Mouse (Mus musculus) cerebellum, postnatal 10 days (tissue): ENCODE data around the gene L2hgdh.

ENCODE experiments used
- DNase-seq, 2 experiments: peaks; one replicate each; pipeline ENCODE4 v3.0.0; 2021; ENCODE audit warnings: mixed read lengths in 2 of 2

The L2hgdh gene

DNA sequence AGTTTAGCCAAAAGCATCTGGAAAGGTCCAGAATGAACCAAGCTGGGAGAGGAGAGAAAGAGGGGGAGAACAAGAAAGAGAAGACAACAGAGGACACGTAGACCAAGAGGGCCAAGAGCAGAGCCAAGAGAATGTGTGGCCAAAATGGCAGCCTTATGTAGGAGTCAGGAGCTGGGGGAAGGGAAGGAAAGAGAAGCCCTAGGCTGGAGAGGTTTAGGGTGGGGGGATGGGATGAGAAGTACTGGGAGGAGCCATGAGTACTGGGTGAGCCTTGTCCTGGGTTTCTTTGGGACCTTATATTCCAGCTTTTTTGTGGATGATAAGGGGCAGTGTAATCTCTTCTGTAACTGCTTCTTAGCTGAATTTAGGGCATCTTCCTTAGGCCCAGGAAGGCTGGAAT lies 4.6 kb upstream of the L2hgdh start:
- DNase-seq = no peak

DNA sequence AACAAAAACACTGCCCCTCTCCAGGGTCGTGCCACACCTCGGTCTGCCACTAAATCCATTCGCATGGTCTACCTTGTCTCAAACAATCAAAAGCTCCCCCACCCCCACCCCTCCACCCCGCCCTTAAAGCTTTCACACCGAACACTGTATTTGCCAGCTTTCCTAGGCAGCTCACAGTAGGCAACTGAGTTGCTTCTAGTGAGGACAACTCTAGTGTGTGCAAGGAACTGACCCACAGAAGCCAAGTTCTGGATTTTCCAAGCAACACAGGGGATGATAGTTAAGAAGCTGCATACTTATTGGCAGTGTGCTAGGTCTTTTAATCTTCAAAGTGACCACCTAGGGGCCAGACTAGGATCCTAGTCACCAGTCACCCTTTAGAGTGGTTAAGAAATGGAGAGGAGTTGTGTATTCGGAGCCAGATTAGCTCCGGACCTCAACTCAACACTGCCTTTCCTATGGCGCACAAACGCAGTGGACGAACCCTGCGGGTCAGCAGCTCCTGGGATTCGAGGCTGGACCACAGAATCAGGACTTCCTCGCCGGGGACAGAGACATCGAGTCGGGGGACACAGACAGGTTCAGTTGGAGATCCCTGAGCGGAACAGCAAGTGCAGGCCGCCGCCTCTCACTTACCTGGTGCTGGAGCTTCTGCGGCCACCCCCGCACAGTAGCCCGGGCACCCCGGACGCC lies 509 bp downstream of the L2hgdh start:
- DNase-seq = no peak

DNA sequence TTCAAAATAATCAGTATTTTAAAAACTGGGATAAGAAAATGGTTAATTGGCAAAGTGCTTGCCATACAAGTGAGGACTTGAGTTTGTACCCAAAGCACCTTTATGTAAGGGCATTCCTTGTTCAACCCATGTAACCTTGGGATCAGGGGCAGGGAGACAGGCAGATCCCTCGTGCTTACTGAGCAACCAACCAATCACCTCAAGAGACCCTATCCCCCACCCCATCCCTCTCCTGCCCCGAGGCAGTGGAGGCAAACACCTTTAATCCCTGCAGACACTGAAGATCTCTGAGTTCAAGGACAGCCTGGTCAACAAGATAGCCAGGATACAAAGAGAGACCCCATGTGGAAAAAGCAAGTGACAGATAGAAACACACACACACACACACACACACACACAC lies 1.3 kb downstream of the L2hgdh start:
- no peak for DNase-seq

DNA sequence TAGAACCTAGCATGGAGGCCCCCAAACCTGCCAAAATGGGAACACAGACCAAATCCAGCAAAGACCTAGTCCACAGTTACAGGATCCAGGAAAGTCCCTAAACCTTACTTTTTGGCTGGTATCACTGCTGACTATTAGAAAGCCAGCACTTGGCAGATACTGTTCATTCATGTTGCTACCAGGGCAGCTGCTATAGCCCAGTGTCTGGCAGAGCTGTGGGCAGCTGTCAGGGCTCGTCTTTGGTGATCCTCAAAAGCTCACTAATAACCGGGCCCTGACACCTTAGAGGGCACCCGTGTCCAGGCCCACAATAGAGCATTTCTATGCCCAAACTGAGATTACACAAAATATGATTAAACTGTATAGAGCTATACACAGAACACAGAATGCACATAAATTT lies 1.8 kb downstream of the L2hgdh start:
- DNase-seq = peak; percentile 16 to 24

DNA sequence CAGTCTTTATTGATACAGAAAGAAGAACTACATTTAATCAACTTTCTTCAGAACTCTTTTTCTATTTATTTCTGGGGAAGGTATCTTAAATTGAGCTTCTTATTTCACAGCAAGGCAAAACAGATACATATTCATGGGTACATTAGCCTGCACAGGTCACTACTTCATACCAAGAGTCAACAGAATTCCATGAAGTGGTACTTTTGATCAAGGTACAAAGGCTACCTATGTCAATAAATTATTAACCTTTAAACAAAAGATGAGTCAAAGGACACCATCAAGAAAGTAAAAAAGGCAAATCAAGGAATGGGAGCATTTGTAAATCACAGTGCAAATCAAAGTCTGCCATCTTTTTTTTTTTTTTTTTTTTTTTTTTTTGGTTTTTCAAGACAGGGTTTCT lies 11.0 kb downstream of the L2hgdh start:
- DNase-seq = no peak

DNA sequence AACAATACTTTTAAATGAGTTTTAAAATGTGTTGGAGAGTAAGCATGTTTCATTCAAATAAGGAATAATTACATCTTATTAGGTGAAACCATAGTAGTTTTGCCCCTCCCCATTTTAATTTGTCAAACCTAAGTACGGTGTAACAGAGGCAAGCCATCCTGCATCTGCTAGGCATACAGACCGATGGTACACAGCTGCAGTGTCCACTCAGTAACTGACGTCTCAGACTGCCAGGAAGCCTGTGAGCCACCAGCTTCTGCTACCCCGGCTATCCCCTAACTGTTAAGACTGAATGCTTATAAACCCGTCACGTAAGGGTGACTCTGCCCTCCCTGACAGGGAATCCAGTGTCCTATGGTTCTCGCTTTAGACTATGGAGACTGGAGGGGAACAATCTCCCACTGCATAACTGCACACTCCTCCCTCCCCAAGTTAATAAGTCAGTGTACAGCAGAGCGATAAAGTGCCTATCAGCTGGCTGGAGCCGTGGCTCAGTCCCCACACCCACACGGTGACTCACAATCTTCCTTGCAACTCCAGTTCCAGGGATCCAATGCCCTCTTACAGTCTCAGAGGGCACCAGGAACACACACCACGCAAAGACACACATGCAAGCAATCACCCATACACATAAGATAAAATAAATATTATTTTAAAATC lies 19.7 kb downstream of the L2hgdh start:
- DNase-seq = no peak

DNA sequence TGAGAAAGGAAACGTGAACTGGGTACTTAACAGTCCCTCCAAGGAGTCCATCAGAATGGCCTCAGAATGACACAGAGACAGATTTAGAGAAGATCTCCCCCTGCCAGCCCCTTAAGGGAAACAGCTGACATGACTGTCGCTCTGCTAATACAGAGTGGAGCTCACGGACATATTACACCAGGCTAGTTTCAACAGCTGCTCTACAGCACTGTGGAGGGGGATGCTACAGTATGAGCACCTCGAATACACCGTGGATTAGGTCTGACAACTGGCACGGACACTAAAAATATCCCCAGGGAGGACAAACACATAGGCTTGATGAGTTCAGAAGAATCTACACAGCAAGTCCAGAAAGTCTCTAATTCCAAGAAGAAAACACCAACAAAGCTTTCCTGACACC lies 26.3 kb downstream of the L2hgdh start:
- no peak for DNase-seq

DNA sequence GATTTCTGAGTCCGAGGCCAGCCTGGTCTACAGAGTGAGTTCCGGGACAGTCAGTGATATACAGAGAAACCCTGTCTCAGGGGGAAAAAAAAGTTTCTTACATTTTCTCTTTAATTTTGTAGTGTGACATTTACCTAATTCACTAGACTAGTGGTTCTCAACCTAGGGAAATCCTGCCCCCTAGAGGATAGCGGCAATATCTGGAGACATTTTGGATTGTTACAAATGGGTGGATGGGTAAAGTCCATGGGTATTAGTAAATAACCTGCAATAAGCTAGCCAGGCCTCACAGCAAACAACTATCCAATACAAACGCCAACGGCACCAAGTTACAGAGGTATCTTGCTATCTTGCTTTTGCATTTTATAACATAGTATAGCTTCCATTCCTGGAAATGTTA lies 27.9 kb downstream of the L2hgdh start:
- DNase-seq = peak; percentile 73 to 82

DNA sequence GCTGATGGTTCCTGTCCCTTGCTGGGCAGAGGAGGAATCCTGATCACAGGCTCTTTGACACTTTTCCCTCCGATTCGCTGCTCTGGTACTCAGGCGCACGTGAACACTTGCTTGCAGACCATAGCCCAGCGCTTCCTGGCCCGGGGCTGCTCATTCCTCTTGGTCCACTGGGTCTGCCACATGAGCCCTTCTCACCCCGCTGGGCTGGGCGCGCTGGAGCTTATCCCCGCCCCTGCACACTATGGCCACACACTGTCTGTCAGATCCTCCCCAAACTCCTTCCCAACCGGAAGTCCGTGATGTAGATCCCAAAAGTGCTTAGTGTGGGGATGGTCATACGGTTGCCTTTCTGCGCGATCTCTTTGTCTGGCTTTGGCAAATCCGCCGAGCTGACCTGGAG lies 31.2 kb downstream of the L2hgdh start:
- DNase-seq = no peak

DNA sequence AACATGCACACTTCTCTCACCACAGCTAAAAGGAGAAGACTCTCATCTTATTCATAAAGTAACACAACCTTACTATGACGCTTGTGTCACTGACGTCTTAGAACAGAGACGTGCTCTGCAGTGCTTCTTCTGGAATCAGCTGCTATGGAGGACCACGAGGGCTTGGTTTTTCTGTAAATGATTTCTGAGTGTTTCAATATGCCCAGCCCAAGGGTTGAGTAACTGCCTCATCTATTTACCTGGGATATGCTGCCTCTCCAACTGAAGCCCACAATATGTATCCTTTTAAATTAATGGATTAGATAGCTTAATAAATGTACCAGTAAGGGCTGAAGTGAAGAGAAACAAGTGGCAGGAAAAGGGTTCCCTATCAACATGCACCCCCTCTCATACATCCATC lies 34.0 kb downstream of the L2hgdh start:
- DNase-seq = no peak

DNA sequence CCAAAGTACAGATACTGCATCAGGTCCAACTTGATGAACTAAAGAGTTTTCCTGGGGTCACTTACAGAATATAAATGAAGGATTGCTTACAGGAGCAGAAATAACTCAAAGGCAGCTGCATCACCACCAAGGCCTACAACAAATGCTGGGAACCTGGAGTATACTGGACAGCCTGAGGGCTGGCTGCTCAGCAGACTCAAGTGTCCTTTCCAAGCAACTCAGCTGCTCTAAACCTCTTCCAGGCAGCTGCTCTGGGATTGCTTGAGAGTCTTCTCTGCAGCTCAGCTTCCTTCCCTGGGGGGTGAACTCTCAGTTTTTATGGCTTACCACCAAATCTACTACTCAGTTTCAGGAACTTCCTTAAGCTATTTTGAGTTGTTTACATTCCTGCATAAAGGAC lies 35.6 kb downstream of the L2hgdh start:
- DNase-seq = no peak

DNA sequence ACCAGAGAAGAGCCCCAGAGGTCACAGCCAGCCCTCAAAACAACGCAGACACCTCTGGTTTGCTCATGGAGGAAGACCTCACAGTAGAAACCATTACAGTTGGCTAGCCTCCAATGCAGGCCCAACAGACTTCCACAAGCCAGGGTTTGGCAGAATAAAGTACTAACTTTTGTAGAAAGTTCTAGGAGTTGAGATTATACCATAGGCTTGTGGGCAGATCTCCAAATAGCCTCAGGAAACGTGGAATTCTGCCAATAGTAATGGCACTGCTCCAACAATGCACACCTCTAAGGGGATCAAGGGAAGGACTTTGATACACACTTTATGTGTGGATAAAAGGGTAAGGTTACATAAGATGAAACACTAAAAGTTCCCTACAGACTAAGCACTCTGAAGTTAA lies 36.3 kb downstream of the L2hgdh start:
- peak; percentile 17 to 20 for DNase-seq

DNA sequence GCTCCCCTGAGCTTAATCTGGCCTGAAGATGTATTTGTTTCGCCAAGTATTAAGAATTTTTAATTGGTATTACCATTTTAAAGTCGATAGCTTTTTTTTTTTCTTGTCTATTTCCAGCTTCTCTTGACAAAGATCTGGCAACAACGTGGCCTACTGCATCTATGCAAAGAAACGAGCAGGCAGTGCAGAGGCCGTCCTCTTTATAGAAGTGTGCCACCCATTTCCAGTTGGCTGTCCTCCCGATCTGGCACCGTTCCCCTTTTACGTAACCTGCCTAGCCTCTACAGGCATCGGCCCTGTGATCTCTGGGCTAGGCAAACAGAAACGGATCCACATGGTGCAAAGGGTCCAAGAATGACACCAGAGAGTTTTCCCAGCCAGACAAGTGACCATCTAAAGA lies 41.1 kb downstream of the L2hgdh start:
- DNase-seq = peak; percentile 93 to 94

DNA sequence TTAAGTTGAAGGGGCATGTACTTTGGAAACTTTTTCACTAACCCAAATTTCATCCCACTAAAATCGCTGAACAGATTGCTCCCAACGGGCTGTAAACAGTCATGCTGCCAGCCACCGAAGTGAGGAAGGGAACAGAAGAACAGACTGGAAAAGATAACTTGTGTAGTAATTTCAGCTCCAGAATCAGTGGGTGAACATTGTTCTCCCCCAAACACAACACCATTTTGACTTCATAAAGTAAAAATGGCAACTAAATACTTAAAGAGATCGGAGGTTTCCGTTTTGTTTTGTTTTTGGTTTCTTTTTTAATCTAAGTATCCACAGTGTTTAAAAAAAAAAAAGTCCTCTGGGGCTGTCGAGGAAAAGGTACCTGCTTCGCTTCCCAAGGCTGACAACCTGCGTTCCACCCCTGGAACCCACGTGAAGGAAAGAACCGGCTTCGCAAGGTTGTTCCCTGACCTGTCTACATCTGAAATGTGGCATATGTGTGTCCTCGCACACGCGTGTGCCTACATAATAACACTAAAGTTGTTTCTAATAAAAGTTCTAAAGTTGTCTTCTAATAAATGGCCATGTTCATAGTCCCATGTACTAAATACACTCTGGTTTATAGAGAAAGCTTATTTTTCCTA lies 41.8 kb downstream of the L2hgdh start:
- DNase-seq = peak in 1 of 2 experiments; percentile 22

DNA sequence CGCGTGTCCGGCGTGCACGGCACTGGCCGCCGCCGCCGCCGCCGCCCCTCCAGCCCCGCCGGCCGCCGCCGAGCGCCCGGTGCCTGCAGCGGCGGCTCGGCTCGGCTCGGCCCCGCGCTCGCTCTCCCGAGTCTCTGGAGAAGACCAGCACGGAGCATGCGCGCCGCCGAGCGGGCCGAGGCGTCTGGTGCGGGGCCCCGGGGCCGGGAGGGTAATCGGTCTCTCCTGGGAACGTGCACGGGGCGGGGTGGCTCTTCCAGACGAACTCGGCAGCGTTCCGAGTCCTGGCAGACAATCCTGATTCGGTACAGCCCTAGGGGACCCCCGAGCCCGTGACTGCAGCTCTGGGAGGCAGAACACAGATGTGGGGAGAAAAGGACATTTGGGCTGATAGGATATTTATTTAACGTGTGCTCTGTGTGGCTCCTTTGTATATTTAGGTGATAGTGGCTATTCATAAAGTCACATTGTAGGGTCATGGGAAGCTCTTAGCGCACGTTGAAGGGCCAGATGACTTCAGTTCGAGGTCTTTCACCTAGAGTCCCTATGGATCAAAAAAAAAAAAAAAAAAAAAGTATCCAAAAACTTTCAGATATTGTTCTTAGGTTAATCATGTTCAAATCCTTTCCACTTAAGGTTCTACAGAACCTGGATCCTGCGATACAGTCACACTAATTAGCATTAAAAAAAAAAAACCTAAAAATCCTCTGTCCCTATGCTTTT lies 42.4 kb downstream of the L2hgdh start:
- peak; percentile 90 to 92 for DNase-seq

DNA sequence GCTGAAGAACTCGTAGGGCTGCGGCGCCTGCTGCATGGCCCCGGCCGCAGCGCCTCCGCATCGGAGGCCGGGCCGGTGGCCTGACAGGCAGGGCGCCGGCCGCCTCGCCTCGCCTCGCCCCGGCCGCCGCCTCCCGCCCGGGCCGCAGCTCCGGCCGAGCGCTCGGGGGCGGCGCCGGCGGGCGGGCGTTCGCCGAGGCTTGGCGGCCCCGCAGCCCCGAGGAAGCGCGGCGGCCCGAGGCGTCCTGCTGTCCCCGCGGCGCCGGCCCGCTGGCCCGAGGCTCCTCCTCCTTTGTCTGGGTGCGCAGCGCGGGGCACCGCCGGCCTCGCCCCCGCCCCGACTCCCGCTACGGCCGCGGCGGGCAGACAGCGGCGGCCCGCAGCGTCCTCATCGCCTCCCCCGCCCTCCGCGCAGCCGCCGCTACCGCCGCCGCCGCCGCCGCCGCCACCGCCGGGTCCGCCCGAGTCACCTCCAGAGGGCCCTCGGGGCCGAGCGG lies 43.1 kb downstream of the L2hgdh start, which contains the start of gene Sos2:
Gene Sos2, minus strand, starts transcription at position 287 of the 496 bp plus-strand sequence.
- no peak for DNase-seq

DNA sequence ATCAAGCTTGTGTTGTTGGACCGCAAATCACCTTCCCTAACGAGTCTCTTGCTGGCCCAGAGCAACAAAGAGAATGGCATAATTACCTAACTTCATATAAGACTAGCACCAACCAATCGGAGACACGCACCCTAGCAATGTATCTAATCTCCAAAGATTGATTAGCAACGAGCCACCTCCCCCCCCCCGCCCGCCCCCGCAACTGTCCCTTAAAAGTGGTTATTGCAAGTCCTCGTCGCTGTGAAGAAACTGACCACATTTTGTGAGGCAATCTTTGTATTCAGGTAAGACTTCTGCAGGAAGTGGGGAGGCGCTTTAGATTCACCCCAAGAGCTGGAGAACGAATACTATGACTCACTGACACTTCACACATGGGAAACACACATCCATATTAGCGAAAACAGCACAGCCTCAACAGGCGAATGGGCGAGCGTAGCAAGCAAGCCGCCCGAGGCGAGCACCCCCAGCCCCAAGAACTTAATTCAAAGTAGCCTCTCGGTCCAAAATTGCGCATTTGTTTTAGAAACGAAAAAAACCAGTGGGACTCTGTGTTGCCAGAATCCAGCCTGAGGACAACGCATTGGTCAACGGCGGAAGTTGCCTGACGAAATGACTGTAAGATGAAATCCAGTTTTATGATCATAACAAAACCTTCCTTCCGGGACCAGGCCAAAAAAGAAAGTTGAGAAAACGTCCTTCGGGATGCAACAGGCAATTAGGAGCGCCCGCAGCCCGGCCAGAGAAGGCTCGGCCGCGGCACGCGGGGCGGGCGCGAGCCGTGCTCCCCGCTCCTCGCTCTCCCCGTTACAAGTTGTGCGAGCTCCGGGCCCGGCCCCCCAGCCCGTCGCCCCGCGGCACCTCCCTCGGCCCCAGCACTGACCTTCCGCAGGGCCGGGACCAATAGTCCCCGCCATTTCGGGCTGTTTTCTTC lies 43.8 kb downstream of the L2hgdh start:
- DNase-seq = peak; percentile 42 to 53

DNA sequence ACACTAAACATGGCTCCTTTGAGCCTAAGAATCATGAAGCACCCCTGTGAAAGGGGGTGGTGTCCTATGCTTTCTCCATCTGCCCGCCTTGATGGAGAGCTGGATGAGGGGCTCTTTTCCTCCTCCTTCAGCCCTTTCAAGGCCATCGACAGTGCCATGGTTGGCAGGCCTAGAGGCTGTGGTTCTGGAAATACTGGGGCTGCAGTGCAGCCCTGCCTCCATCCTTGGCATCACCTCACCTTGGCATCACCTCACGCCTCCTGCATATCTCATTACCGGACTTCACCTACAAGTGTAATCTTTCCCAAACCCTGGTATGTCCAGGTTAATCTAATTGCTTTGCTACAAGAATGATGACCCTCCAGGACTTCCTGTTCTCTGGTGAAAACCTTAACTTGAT lies 48.5 kb downstream of the L2hgdh start:
- peak; percentile 47 to 58 for DNase-seq

DNA sequence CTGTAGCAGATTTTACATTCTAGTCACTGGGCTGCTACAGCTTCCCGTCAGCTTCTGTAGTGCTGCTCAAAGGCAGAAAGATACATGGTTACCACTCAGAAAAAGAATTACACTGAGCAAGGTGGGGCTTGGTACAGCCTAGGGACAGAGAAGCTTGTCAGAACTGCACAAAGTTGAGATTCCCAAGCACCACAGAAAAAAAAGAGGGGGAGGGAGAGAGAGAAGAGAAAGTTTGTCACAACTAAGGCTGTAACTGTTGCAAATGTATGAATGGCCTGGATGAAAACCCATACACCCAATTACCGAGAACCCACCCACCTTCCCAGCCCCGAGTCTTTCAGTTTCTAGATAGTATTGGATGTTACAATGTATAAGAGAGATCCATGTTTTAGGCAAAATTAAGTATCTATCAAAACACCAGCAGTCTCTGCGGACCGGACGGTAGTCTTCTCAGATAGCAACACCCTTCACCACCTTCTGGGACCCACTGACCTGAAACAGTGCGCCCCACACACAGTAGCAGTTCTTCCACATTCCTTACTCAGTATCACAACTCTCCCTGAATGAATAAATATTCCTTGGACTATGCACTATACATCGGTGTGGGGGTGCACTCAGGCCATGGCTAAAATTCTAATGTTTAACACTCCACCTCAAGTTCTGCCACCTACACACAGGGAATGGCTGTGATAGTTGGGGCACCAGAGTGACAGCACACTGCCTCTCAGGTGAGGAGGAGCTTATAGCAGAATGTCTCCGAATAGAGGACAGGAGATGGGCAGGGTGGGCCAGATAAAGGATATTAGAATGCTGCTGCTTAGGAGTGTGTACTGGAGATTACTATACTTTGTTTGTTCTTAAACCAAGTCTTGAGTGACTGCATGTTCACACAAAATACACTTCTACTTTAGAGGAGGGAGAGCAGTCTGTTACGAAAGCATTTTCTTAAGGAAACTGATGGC lies 49.8 kb downstream of the L2hgdh start:
- no peak for DNase-seq

DNA sequence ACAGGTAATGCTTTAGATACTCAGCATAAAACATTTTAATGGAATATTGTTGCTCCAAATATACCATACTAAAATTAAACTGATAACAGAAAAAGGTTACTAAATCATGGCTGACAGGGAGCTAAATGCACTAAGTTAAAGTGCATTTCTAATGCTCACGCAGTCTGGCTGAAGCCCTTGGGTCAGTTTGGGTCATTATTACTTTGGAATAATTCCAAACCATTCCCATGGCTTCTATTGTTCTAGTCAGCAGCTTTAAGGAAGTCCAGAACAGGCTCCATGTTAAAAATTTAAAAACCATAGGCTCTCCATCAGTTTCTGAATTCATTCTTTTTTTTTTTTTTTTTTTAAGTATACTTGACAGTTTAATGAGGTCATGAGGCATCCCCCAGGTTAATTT lies 50.5 kb downstream of the L2hgdh start:
- no peak for DNase-seq

DNA sequence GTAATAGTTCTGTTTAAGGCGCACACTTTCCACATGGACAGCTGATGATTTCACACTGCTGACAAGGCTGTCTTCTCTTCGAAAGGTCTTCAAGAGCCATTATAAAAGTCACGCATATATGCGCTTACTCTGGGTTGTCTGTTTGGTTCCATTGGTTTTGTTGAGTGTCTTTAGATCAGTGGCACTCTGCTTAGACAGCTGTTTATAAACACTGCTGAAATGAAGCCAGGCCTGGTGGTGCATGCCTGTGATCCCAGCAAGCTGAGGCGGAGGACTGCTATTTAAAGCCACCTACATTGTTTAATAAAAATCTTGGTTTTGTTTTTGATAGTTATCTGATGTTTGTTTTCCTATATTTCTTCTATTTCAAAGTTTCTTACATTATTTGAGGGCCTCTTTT lies 58.0 kb downstream of the L2hgdh start:
- no peak for DNase-seq
